Mouse (Mus musculus): ENCODE data around the gene Tspan5.
A peak's percentile ranks its signal among the peaks of the same experiment; 100 is the strongest.

DNA sequence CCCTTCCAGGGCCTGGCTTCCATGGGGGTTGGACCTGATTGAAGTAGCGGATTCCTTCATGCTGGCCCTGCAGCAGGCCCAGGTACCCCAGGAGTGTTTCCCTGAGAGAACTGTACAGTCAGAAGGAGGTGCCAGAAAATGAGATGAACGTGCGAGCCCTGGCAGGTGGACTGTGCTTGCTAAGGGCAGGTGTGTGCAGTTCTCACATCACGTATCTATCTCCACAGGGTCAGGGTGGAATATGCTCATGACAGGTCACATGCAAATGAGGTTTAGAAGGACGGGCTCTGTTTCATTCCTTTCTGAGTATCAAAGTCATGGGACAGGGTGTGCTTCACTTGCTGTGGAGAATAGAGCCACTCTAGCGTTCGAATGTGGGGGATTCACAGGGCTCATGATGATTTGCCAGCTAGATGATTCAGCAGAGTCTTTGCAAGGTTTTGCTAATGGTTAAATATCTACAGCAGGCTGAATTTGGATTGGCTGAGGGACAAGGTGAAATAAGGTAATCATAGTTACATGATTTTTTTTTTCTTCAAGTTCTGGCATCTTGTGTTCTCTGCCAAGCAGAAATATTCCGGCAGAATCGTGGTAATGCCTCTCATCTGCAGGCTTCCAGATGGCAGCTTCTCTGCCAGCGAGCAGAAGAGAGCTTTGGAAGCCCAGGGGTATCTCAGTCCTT is 28.8 kb downstream of the Tspan5 start:
- TF ChIP-seq CTCF (IDR thresholded peaks at IDR 0.05 in 2 of 3, conservative IDR thresholded peaks at IDR 0.05 in 1 of 3; ENCODE audit: control insufficient read depth in 1 of 3, insufficient read depth in 1 of 3, low read depth in 2 of 3, low read length in 3 of 3, poor library complexity in 1 of 3, severe bottlenecking in 1 of 3): no peak
- TF ChIP-seq NRF1 (IDR thresholded peaks at IDR 0.05; ENCODE audit: insufficient read depth, low read depth, low read length, poor library complexity, severe bottlenecking): no peak
- no peak for TF ChIP-seq SMC3 (IDR thresholded peaks at IDR 0.05; ENCODE audit: low read depth, low read length)
- peak; percentile 46 to 67 for TF ChIP-seq EP300 (IDR thresholded peaks at IDR 0.05; ENCODE audit: low read depth in 1 of 2, low read length in 2 of 2)
- TF ChIP-seq ZC3H11A (IDR thresholded peaks at IDR 0.05; ENCODE audit: low read depth, low read length): no peak
- no peak for TF ChIP-seq ZMIZ1 (IDR thresholded peaks at IDR 0.05; ENCODE audit: low read depth, low read length)
- TF ChIP-seq POLR2A (IDR thresholded peaks at IDR 0.05; ENCODE audit: control insufficient read depth in 1 of 2, insufficient read depth in 1 of 2, low read depth in 1 of 2, low read length in 2 of 2, poor library complexity in 1 of 2): no peak
- TF ChIP-seq E2F4 (IDR thresholded peaks at IDR 0.05; ENCODE audit: borderline replicate concordance, low read depth, low read length): no peak
- no peak for TF ChIP-seq GATA1 (IDR thresholded peaks at IDR 0.05; ENCODE audit: low read depth, low read length)
- TF ChIP-seq UBTF (IDR thresholded peaks at IDR 0.05; ENCODE audit: borderline replicate concordance, insufficient read depth, low read depth, low read length): no peak
- 0 out of 2 replicates have a peak, but pooled peaks have one; percentile 32 for TF ChIP-seq HCFC1 (IDR thresholded peaks at IDR 0.05; ENCODE audit: low read depth, low read length)
- no peak for TF ChIP-seq MAX (IDR thresholded peaks at IDR 0.05; ENCODE audit: low read length)

Measured in MEL (cell line).